Mouse (Mus musculus) c-Kit-positive CD71-positive TER-119-negative erythroid progenitor cells, embryonic 14.5 days (primary cell): Measurements from ENCODE around the gene Csde1.

ENCODE experiments used
- DNase-seq: peaks from one replicate; pipeline ENCODE4 v3.0.0-alpha.2; 2013; ENCODE audit warnings: low read depth

Csde1 gene

DNA sequence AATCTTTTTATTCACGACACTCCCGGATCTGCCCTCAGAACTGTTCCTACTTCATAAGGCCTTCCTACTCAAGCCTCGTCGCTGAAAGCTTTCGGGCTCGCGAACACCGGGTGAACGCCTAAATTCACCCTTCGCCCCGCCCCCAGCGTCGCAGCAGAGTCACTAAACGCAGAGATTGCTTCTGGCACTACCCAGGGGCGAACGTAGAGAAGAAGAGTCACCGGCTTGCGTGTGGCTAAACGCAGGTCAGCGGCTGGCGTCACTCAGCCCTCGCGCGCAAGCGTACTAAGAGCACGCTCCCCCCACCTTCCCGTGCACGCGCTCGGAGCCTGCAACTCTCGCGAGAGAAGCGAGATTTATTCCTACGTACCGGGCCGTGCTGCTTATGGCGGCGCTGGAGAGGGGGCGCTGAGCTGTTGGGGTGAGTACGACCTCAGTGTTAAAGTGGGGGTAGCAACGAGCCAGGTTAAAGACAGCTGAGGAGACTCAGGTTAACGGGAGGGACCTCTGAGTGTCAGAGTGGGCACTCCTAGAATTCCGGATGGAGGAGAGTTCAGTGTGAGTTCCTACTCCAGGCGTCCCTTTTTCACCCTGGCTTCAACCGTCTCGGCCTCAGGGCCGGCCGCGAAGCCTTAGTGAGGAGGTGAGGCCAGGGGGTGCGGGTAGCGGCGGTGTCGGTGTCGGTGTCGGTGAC lies at the start of gene Csde1:
Gene Csde1, plus strand, starts transcription at position 178 of the 694 bp plus-strand sequence.
- DNase-seq = peak; percentile 94

DNA sequence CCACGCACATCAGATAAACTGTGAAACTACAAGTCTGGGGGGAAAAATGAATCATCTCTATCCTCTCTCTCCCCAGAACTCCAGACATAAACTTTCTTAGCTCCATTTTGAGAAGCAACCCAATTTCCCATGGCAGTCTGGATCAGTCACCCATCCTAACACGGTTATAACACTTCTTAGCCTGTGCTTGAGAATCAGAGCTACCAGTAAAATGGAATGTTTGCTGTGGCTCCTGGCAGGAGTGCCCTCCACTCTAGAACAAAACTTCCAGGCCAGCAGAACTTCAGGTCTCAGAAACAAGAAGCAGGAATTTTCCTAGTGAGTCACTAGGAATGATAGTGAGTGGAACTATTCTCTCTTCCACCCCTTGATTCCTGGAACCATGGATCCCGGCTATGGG lies 49.7 kb upstream of the Csde1 start:
- DNase-seq = no peak

DNA sequence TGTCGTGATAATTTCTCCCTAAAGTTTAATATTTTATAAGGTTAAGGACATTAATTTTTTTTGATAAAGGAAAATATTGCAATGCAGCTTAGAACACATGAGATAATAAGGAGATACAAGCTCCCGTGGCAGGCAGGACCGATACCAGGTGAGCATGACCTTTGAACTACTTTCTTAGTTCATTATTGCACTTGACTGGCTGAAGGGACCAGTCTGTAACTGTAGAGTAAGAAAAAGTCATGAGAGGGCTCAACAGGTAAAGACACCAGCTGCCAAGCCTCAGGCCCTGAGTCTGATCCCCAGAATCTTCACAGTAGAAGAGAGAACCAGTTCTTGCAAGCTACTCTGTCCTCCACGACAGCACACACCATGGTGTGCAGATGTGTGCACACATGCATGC lies 43.3 kb upstream of the Csde1 start:
- no peak for DNase-seq

DNA sequence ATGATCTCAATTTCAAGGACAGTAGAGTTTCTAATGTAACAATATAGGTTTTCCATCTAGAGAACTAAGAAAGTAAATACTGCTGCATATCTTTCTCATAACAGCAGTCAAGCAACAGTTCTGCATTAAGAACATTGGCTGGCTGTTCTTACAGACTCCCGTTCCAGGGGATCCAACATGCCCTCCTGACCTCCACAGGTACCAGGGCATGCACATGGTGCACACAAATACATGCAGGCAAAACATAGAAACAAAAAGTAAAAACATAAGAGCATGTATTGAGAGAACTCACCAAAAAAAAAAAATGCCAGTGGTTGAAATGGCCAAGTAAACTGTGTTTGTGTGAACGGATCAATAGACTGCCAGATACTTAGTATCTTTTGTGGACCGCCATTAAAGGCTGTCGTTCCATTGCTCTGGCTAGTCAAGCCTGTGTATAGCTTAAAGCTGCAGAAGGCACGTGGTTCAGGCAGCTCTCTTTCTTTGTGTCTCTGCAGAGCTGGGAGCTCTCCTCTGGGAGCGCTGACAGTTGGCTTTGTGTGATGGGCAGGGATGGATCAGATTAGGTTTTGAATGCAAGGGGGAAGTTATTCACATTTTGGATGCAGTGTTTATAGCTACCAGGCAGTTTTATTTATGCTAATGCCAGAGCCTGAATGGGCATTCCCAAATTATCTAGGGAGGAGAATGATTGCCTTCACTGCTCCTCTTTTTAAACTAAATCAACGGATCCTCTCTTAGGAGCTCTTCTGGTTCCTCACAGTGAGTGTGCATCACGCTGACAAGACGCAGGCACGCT lies 40.5 kb upstream of the Csde1 start:
- DNase-seq = no peak

DNA sequence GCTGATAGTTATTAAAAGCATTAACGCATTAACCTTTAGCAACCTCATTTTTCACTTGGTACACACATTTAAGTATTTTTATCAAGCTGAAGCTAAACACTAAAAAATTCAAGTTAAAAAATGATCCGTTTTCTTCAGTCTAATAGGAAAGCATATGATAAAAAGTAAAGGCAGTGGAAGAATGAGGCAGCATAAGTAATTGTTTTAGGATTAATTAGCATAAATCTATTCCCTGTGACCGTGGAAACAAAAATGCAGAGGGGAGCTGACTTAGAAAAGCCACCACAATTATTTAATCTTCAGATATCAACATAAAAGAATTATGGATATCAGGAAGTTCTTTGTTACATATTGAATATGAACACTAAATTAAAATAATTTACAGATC lies 39.9 kb upstream of the Csde1 start:
- no peak for DNase-seq

DNA sequence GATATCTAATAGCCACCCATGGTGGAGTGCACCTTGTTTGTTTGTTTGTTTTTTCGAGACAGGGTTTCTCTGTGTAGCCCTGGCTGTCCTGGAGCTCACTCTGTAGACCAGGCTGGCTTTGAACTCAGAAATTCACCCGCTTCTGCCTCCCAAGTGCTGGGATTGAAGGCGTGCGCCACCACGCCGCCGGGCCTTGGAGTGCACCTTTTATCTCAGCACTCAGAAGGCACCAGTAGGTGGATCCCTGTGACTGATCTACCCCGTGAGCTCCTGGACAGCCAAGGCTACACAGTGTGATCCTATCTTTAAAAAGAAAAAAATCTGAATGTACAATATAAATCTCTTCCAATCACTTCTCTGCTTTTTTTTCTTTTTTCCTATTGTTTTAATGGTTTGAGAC lies 29.2 kb upstream of the Csde1 start:
- DNase-seq = no peak

DNA sequence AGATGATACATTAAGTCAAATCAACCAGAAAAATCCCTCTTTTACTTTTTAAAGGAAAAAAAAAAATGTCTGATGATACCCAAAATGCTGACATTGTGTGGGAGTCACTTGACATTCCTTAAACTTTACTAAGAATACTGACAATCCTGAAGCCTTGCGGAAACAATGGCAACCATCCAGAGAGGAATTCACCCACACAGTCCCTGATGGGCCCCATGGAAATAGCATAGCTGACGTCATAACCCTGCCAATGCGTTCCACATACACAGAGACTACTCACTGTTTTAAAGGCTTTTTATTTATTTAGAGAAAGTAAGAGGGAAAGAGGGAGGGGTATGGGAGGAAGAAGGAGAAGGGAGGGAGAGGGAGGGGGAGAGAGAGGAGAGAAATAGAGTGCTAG lies 27.3 kb upstream of the Csde1 start:
- no peak for DNase-seq

DNA sequence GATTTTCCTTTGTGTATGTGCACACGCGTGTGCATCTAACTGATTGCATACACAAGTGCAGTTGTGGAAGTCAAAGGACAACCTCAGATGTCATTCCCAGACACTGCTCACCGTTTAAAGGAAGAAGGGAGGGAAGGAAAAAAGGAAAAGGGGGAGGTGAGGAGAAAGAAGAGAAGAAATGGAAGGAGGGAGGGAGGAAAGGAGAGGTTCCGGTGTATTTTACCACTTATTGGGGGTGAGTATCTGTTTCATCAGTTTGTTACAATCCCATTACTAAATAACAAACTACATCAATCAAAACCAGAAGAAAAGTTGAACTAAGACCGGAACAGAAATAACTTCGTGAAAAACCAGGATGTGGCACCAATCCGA lies 25.0 kb upstream of the Csde1 start:
- DNase-seq = no peak

DNA sequence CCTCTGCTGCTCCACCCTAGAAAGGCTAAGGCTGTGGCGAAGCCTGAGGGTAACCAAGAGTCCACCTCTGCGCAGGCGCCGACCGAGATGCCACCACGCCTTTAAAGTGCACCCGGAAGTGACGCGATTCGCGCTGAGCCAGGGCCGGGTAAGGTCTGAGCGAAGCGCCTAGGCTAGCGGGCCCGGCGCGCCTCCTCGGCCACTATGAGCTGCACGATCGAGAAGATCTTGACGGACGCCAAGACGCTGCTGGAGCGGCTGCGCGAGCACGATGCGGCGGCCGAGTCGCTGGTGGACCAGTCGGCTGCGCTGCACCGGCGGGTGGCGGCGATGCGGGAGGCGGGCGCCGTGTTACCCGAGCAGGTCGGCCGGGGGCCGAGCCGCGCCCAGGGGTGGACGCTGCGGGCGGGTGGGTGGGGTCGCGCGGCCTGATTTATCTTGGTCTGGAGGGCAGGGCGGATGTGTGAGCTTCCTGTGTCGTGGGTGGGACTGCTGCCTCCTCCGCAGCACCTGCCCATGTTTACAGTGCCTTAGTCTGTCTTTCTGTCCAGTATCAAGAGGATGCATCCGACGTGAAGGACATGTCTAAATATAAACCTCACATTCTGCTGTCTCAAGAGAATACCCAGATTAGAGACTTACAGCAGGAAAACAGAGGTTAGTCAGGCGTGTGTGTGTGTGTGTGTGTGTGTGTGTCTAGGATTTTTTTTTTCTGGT lies 24.5 kb upstream of the Csde1 start, which contains the start of gene Sike1:
Gene Sike1, plus strand, starts transcription at position 104 of the 717 bp plus-strand sequence.
- peak; percentile 85 for DNase-seq

DNA sequence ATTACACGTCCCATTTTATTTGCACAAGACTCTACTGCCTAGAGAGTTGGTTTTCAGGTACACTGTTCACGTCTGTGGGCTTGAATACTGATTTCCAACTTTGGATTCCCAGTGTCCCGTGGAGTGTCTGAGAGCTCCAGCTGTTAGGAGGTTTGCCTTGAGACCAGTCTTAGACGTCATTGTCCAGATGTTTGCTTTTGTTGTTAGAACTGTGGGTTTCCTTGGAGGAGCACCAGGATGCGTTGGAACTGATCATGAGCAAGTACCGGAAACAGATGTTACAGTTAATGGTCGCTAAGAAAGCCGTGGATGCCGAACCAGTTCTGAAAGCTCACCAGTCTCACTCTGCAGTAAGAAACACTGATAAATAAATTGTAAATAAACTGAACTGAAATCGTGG lies 23.2 kb upstream of the Csde1 start:
- no peak for DNase-seq

DNA sequence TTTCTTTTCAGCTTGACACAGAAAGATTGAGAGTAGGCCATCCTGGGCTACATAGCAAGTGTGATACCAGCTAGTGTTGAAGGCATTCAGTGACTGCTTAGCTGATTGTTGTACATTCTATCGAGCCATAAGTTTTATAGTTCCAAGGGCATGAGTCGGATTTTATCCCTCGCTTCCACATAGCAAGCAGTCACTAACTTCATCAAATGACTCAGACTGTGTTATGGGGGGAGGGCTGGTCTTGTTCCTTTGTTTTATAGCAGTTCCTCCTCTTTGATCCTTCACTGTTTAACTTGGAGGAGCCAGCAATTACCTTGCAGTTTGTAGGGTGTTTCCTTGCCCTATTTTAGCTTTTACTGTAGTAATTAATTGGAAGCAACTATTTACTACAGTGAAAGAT lies 22.6 kb upstream of the Csde1 start:
- no peak for DNase-seq

DNA sequence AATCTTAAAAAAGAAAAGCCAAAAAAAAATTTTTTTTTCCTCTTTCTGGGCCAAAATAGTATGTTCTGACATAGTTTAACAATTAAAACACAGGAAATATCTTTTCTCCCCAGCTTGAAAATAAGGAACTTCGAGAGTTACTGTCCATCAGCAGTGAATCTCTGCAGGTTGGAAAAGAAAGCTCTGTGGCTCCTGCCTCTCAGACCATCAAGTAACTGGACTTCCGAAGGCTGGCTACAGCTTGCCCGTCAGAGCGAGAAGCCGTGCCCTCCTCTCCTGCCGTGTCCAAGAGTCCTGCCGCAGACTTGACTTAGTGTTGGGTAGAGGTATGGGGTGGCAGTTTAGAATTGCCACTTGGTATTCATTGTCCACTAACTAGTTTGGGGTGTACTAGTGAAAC lies 18.6 kb upstream of the Csde1 start:
- no peak for DNase-seq

DNA sequence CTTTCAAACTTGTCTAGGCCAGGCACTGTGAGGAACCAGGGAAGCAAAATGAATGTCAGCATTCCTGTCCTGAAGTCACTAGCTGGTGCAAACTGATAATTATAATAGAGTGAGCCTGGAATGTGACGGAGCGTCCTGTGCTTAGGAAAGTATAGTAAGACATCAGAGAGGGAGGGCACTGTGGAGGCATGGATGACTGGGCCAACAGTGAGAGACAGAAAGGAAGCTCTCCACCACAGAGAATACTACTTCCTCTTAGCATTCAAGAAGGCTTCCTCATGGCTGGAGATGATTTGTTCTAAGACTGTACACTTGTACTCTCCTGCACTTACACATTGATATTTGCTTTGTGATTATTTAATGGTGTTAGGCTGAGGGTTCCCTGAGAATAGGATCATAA lies 2.9 kb upstream of the Csde1 start:
- no peak for DNase-seq

DNA sequence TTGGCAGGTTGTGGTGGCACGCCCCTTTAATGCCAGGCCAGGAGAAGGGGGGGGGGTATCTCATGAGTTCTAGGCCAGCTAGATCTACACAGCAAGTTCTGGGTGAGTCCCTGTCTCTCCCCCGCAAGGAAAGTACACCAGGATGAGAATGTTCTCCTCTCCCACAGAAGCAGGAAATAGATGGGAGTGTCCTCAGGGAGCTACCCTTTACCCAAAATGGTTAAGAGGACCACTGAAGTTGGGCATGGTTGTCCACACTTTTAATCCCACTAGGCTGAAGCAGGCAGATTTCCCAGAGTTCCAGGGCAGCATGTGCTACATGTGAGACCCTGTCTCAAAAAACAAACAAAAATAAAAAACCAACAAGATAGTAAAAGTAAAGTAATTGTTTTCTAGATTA lies 764 bp upstream of the Csde1 start:
- no peak for DNase-seq

DNA sequence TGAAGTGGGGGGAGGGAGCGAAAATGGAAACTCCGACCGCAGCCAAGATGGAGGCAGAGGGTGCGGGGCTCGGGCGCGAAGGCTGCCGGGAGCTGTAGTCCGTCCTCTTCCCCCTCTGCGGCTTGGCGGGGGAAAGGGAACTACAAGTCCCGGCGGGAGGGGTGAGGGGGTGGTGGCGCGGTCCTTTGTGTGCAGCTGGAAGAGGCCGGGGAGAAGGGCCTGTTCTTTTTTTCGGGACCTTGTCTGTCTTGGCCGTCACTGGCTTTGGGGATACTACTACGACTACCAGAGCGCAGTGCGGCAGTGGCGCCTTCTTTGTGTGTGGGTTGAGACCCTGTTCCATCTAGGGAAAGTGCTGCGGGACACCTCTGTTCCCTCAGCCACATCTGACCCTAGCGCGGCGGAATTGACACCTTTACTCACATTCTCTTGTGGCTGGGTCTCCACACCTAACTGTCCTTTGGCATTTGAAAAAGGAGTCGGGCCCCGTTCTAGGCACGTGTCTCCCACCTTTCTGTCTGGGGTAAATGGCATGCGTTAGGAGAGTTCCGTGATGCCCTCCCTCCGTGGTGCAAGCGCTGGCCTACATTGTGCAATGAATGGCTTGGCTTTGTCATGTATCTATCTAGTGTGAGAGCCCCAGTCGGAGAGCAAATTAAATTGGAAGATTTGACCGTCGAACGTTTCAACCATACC lies 865 bp downstream of the Csde1 start:
- peak; percentile 78 for DNase-seq

DNA sequence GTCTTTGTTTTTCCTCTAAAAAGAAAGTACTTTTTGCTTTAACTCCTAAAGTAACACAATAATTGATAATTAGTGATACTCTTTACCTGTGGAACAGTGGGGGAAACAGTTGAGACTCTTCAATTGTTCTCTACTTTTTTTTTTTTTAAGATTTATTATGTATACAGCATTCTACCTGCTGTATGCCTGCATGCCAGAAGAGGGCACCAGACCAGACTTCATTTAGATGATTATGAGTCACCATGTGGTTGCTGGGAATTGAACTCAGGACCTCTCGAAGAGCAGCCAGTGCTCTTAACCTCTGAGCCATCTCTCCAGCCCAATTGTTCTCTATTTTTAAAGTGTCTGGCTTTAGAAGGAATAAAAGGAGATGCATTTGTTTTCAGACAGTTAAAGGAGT lies 5.9 kb downstream of the Csde1 start:
- peak; percentile 19 for DNase-seq

DNA sequence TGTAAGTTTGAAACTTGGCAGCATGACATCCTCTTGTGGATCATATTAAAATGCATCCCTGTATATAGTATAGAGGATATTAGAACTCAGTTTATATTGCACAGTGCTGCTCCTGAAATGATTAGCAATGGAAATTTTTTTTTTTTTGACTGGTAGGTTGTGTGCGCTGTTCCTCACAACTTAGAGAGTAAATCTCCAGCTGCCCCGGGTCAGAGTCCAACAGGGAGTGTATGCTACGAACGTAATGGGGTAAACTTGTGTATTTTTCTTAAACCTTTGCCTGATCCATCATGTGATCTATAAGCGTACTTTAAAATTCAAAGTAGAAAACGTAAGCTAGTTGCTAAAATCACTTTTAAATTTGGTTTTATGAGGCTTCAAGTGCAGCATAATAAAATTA lies 20.1 kb downstream of the Csde1 start:
- no peak for DNase-seq

DNA sequence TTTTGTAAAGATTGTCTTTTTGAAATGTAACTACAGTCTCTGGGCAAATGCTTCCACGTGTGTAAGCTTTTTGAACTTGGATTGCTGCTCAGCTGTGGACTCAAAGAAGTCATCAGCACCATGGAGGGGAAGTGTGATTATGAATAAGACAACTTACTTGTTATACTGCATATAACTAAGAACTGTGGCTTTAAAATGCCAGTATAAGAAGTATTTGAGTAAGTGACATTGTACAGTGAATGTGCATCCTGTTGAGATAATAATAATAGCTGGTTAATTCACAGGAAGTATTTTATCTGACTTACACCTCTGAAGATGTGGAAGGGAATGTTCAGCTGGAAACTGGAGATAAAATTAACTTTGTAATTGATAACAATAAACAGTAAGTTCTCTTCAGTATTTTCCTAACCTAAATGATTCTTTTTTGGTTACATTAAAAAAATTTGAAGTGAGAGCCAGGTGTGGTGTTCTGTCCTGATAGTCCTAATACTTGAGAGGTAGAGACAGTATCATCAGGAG lies 20.7 kb downstream of the Csde1 start:
- no peak for DNase-seq

DNA sequence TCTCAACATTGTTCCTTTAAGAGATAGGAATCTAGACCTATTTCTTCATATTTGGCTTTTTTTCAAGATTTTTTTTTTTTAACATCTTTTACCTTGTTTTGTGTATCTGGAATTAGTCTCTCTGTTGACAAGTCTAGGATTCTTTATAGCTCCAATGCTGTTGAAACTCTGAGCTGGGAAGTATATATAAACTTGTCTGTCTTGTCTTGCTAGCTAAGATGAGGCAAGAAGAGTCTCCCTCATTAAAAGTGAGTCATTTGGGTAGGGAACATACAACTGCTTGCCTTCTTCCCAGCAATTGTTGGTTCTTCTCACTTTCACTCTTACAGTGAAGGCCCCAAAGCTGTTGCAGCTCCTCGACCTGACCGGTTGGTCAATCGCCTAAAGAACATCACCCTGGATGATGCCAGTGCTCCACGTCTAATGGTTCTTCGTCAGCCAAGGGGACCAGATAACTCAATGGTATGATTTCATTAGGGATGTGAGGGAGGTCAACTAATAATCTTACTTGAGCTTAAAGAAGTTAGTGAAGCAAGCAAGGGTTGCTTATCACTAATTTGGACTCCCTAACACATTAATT lies 35.9 kb downstream of the Csde1 start:
- DNase-seq = no peak

DNA sequence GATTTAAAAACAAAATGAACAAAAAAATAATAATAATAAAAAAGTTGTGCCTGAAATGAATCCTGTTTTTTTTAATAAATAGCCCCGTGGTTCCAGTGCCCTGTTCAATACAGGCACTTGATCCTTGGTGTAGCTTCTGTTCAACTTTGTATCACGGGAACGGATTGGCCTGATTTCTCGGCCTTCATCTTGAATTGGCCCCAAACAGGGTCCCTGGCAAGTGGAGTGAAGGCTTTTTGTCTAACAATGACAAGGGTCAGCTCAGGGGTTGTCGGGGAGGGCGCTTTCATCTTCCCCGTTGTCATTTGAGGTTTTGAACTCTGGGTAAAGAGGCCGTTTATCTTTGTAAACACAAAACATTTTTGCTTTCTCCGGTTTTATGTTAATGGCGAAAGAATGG lies 37.5 kb downstream of the Csde1 start:
- DNase-seq = no peak

DNA sequence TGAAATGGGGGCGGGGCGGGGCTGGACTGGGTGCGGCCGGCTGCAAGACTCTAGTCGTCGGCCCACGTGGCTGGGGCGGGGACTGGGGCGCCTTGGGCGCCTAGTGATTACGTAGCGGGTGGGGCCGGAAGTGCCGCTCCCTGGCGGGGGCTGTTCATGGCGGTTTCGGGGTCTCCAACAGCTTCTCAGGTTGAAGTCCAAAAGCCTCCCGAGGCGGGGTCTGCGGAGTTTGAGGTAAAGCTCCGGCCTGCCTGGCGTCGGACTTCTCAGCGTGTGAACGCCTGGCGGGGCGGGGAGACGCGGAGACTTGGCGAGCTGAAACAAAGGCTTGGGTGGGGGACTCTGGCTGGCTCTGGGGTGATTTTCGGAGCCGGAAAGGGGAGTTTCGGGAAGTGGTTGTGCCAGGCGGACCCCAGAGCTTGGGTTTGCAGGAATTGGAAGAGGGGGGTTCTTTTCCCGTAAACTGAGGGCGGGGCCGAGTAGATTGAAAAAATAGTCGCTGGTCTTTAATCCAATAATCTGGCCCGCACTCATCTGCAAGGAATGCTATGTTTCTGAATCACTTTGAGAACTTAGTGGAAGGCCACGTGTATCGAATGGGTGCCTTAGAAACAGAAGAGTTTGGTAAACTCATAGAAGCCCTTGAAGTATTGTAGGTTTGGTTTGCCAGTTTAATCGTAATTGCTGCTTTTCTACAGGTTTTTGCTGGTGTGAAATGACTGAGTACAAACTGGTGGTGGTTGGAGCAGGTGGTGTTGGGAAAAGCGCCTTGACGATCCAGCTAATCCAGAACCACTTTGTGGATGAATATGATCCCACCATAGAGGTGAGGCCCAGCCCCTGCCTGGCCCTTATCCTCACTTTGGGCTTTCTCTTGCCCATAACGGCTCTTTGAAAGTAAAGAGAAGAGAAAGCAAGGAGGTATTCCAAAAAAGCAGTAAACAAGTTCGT lies 38.3 kb downstream of the Csde1 start, which contains the start of gene Nras:
Gene Nras, plus strand, starts transcription at position 79 of the 951 bp plus-strand sequence.
- DNase-seq = peak; percentile 92
